Mouse (Mus musculus) liver, embryonic 14.5 days (tissue): ENCODE data around the gene Slc25a12. TPM values are rescaled to one million over a fixed set of nuclear protein-coding genes. Genes with fewer than 3 reads are reported as not detected.

Source experiments
- ATAC-seq: fragments of 200-750 bp; cut with Nextera tagmentation; 2 replicates; pipeline ENCODE4 v1.8.0; 2017; ENCODE audit warnings: moderate number of reproducible peaks, mild to moderate bottlenecking, moderate library complexity; ENCODE audit not compliant: insufficient read depth
- DNase-seq, 3 experiments: peaks; one replicate each; pipeline ENCODE4 v3.0.0-alpha.2; 2012 to 2013; ENCODE audit warnings: low read depth in 3 of 3, low spot score in 3 of 3
- H3K27ac ChIP-seq: fragments of 300-500 bp; sonication (generic); 2 replicates; pipeline ENCODE4 v1.5.1; 2014; ENCODE audit warnings: moderate library complexity, mild to moderate bottlenecking, control low read depth, inconsistent platforms
- H3K27me3 ChIP-seq: fragments of 300-500 bp; sonication (generic); 2 replicates; pipeline ENCODE4 v1.6.1; 2014; ENCODE audit warnings: mild to moderate bottlenecking, low read length, moderate library complexity; ENCODE audit not compliant: control insufficient read depth, insufficient read depth
- H3K36me3 ChIP-seq: fragments of 300-500 bp; sonication (generic); replicated peaks from 2 replicates; pipeline ENCODE4 v1.6.1; 2014; ENCODE audit warnings: low read depth; ENCODE audit not compliant: control insufficient read depth, insufficient read depth
- H3K4me1 ChIP-seq, 2 experiments: fragments of 200-500 bp in 1 of 2; fragments of 300-500 bp in 1 of 2; sonication (generic) in 1 of 2; replicated peaks; 2 replicates each; pipeline ENCODE4 v1.6.1; 2012 to 2014; ENCODE audit warnings: antibody characterized with exemption in 1 of 2, inconsistent platforms in 1 of 2, low read length in 1 of 2; ENCODE audit not compliant: control insufficient read depth in 2 of 2, insufficient read depth in 2 of 2
- H3K4me2 ChIP-seq: fragments of 300-500 bp; sonication (generic); 2 replicates; pipeline ENCODE4 v1.6.1; 2014; ENCODE audit warnings: low read depth, mild to moderate bottlenecking, control low read depth, moderate library complexity
- H3K4me3 ChIP-seq, 2 experiments: fragments of 200-500 bp in 1 of 2; fragments of 300-500 bp in 1 of 2; sonication (generic) in 1 of 2; 2 replicates each; pipeline ENCODE4 v1.5.1; 2012 to 2014; ENCODE audit warnings: low read depth in 2 of 2, low read length in 2 of 2, mild to moderate bottlenecking in 2 of 2, control low read depth in 1 of 2, inconsistent platforms in 1 of 2, moderate library complexity in 1 of 2; ENCODE audit not compliant: insufficient read depth in 1 of 2
- H3K9ac ChIP-seq: fragments of 300-500 bp; sonication (generic); replicated peaks from 2 replicates; pipeline ENCODE4 v1.6.1; 2014; ENCODE audit warnings: mild to moderate bottlenecking, control low read depth, moderate library complexity
- H3K9me3 ChIP-seq: fragments of 300-500 bp; sonication (generic); 2 replicates; pipeline ENCODE4 v1.6.1; 2016; ENCODE audit warnings: low read length, mixed read lengths; ENCODE audit not compliant: control insufficient read depth
- CTCF ChIP-seq: IDR thresholded peaks from 2 replicates; pipeline ENCODE4 v1.5.1; 2016; ENCODE audit warnings: antibody characterized with exemption, low read depth, control low read depth
- EP300 ChIP-seq: IDR thresholded peaks from 2 replicates; pipeline ENCODE4 v1.6.1; 2016; ENCODE audit warnings: antibody characterized with exemption, low read depth
- whole genome bisulfite sequencing: fragments of 180-500 bp; shearing (Covaris S2); extraction: QIAGEN DNeasy Blood & Tissue Kit; methylation state at CpG from one replicate; pipeline ENCODE4 v1.1.7; 2014; ENCODE audit not compliant: insufficient replicate concordance; 5-methylcytosine and 5-hydroxymethylcytosine counted together
- polyA plus RNA-seq, 2 experiments: library from polyadenylated mRNA; depleted of rRNA in 1 of 2; stranded (reverse) in 1 of 2; unstranded in 1 of 2; fragments of >200 nt; fragmentation: Nextera tagmentation in 1 of 2; extraction: Ambion mirVana in 1 of 2; gene quantifications; 2 replicates each; pipeline versions ENCODE4 v1.2.1 to v1.2.3; 2012 to 2014

The Slc25a12 gene
- polyA plus RNA-seq, 2 experiments = 12.8 to 23.0 TPM

DNA sequence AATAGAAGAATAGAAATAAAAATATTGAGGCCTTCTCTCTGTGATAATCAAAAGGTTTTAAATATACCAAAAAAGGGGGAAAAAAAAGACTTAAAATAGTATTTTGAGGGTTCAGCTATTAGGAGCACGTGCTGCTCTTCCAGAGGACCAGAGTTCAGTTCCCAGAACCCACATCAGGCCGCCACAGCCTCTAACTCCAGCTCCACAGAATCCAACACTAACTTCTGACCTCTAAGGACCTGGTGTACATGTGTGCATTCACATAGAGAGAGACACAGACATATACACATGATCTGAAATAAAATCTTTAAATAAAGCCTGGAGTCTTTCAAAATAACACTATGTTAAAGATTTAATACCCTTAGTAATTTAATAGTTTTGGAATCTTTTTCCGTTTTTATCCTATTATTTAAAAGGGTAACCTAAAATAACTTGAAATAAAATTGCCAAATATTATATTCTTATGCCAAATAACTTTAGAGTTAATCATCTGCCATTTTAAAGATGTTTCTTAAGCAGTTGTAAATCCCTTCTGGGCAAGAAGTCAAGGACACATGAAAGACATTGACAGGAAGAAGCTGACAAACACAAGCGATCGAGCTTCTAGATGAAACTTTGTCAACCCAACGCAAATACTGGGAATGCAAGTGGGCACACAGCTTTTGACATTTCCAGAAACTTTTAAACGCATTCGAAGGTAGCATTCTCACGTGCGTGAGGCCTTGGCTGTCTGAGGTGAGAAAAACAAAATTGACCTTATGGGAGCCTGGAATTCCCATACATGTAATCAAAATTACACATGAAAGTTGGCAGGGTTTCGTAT, 16.4 kb downstream of the Slc25a12 start:
- H3K27me3 ChIP-seq = no peaks in the 10 kb centered on the region
- TF ChIP-seq CTCF = no peak
- TF ChIP-seq EP300 = no peak
- no peak for ATAC-seq

DNA sequence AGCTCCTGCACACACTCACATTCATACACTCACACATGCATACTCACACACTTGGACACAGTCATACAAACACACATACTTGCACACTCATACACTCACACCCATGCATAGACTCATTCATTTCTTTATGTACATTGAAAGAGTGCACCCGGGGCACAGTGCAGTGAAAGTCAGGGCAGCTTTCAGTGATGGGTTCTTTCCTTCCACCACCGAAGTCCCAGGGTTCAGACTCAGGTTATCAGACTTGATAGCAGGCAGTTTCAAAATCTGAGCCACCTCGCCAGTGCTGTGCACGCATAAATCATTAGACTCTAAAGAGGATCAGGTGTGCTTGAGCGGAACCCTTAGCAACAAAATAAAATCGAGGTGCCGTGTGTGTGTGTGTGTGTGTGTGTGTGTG, 17.4 kb downstream of the Slc25a12 start:
- DNase-seq = no peak
- WGBS = 76% methylated on average over 7 of the region's 7 CpGs
- Histone ChIP-seq H3K9ac (no peak overlapping the region), H3K27me3 (no peaks in the 10 kb centered on the region), H3K9me3 (no peaks in the 10 kb centered on the region), H3K4me2 (no peak overlapping the region), H3K4me3 (no peak overlapping the region), H3K4me1 (peaks cover 0 to 2% of the 10 kb centered on the region in 2 experiments; a peak in 1 of 4 replicates), H3K27ac (no peak overlapping the region), H3K36me3 (no peaks in the 10 kb centered on the region)
- TF ChIP-seq CTCF = no peak
- TF ChIP-seq EP300 = no peak
- no peak for ATAC-seq

More for the DNA sequence above, 16.4 kb downstream of the Slc25a12 start:
- Histone ChIP-seq H3K9ac (no peak overlapping the region), H3K9me3 (no peaks in the 10 kb centered on the region), H3K36me3 (no peaks in the 10 kb centered on the region), H3K4me1 (peaks cover 0 to 2% of the 10 kb centered on the region in 2 experiments; a peak in 1 of 4 replicates), H3K4me2 (no peak overlapping the region), H3K27ac (no peak overlapping the region), H3K4me3 (no peak overlapping the region)
- no peak for DNase-seq
- 83% methylated on average over 11 of the region's 11 CpGs for WGBS

DNA sequence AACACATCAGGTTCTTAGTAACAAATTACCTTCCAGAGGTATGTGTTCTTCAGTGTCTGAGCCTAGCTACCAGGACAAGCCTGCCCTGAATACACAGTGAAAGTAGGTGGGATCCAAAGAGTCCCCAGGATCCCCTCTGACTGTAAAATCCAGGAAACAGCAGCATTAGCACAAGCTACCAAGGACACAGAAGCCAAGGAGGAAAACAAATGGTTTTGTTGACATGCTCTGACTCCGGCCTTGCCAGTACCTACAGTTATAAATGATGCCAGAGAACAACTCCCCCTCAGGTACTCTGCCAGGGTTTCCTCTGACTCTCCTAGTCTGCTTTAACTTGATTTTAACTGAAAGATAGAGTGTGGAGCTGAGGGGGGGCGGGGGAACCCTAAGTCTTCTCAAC, 18.0 kb downstream of the Slc25a12 start:
- ATAC-seq = no peak
- no peak overlapping the region for H3K4me2 ChIP-seq
- no peak for DNase-seq

DNA sequence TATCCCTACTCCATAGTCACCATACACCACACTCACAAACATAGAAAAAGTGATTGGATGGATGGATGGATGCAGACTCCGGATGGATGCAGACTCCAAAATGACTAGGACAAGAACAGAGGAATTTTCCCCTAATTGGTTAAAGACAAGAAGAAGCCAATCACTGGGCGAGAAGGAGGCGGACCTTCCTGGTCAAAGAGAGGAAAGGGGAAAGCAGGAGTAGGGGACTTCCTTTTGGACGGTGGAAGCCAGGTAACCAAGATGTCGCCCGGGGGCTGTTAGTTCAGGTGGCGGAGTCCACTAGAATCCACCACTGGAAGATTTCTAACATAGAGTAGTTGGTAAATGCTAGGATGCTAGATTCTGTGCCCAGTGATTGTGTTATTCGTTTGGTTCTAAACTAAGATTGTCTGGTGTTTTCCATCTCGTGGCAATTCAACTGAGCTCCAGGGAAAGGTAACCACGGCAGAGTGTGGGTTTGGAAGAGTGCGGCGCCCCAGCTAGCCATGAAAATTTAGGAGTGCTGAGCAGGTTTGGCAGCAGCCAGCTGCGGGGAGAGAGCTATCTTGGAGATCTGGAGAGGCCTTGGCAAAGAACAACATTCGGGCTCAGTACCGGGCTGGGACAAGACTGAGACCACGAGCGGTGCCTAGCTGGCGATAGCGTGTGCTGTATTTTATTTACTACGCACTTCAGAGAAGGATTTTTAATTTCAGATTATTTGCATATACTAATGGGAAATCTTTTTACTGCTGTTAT, 19.6 kb downstream of the Slc25a12 start:
- Histone ChIP-seq H3K4me3 (no peak overlapping the region), H3K4me1 (no peaks in the 10 kb centered on the region), H3K36me3 (no peaks in the 10 kb centered on the region), H3K4me2 (no peak overlapping the region), H3K27me3 (no peaks in the 10 kb centered on the region), H3K27ac (no peak overlapping the region), H3K9me3 (no peaks in the 10 kb centered on the region), H3K9ac (no peak overlapping the region)
- no peak for DNase-seq
- ATAC-seq = no peak
- TF ChIP-seq CTCF (no peak), EP300 (no peak)
- WGBS = 84% methylated on average over 20 of the region's 20 CpGs

More for the DNA sequence above, 18.0 kb downstream of the Slc25a12 start:
- Histone ChIP-seq H3K9me3 (no peaks in the 10 kb centered on the region), H3K4me3 (no peak overlapping the region), H3K36me3 (no peaks in the 10 kb centered on the region), H3K4me1 (peaks cover 0 to 2% of the 10 kb centered on the region in 2 experiments; a peak in 1 of 4 replicates), H3K27ac (no peak overlapping the region), H3K27me3 (no peaks in the 10 kb centered on the region), H3K9ac (no peak overlapping the region)
- WGBS = 70% methylated on average over 2 of the region's 2 CpGs
- TF ChIP-seq EP300 = no peak
- no peak for TF ChIP-seq CTCF

DNA sequence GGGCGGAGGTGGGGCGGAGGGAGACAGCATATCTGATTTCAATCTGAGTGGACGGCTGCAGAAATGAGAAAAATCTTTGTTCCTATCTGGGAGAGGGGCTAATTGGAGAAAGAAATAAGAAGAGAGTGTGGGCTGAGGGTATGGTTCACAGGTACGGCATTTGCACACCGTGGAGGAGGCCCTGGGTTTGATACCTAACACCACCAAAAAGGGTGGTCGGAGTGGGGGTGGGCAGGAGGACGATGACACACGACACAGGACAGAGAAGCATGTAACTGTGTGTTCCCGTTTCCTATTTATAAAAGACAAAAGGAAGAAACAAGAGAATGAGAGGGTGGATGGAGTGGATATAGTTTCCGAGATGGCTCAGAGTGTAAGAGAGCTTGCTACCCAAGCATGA, 20.4 kb downstream of the Slc25a12 start:
- H3K9me3 ChIP-seq = no peaks in the 10 kb centered on the region
- no peaks in the 10 kb centered on the region for H3K27me3 ChIP-seq
- no peak overlapping the region for H3K4me2 ChIP-seq
- no peak for ATAC-seq
- H3K4me3 ChIP-seq = no peak overlapping the region
- no peak overlapping the region for H3K9ac ChIP-seq
- H3K36me3 ChIP-seq = no peaks in the 10 kb centered on the region
- H3K27ac ChIP-seq = no peak overlapping the region
- TF ChIP-seq CTCF (no peak), EP300 (no peak)
- DNase-seq = no peak
- WGBS = 78% methylated on average over 10 of the region's 10 CpGs
- no peaks in the 10 kb centered on the region for H3K4me1 ChIP-seq
